Mouse (Mus musculus): Measurements from ENCODE around the gene Rnaseh2b. TPM values are rescaled to one million over a fixed set of nuclear protein-coding genes. Genes with fewer than 3 reads are reported as not detected.

Rnaseh2b gene
- total RNA-seq, 2 experiments from 2014 or later, result 22.0 to 24.0 TPM

Other genes with a start within 250 kb of the Rnaseh2b start
- gene Dleu7, start 458 bp downstream of the Rnaseh2b start, total RNA-seq (2021), result 10 to 100 TPM; 11.6 to 11.9 TPM
- 1 to 10 TPM in 1 of 2 experiments, under 1 TPM in 1; 0.74 to 1.3 TPM for gene Gucy1b2, start 163.7 kb downstream of the Rnaseh2b start, total RNA-seq (2021)

Data from left cerebral cortex, postnatal 4 days (tissue).